Mouse (Mus musculus): ENCODE measurements around the gene Epha6. TPM values are rescaled to one million over a fixed set of nuclear protein-coding genes. Genes with fewer than 3 reads are reported as not detected.

Gene Epha6
- polyA plus RNA-seq (2012; rRNA removed) = not detected in 2 replicates

DNA sequence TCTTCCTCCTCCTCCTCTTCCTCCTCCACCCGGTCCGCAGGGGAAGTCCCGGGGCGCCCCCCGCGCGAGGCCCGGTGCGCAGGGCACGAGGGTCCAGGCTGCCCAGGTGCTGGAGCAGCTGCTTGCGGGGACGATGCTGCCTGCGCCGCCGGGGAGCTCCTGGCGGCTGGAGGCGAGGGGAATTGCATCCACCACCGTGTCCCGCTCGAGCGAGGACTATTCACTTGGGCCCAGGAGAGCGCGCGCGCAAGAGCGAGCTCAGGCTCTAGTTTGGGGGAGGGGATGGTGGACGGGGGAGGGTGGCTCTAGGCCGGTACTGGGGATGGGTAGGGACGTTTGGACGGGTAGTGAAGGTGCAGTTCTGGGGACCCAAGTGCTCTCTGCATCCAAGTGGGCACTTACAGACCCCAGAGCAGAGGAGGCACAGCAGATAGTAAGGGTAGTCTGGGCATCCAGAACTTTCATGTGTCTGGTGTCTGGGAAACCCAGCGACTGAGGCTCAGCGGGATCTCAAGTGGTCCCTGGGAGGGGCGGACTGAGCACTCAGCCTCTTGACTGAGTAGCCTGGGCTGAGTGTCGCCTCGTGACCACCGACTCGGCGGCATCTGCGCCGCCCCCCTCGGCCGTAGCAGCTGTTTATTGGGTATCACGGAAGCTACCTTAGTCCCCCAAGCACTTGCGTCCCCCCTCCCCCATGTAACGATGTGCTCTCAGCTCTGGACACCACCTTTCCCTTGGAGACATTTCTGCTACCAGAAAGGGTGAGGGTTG lies at the start of gene Epha6:
Gene Epha6, minus strand, starts transcription at position 471 of the 771 bp plus-strand sequence.
- DNase-seq (ENCODE audit: low read depth, low spot score) = no peak
- 5% methylated on average over 45 of the region's 45 CpGs for WGBS

- DNase-seq (ENCODE audit: low read depth, low spot score) = no peak
Measured at GRCm38 (mm10) chr16:60651716-60652115, 46.4 kb upstream of the Epha6 start.

- no peak for DNase-seq (ENCODE audit: low read depth, low spot score)
Measured at GRCm38 (mm10) chr16:60628091-60628490, 22.8 kb upstream of the Epha6 start.

- no peak for DNase-seq (ENCODE audit: low read depth, low spot score)
- WGBS = 4% methylated on average over 38 of the region's 38 CpGs
Measured at GRCm38 (mm10) chr16:60605832-60606583, 677 bp upstream of the Epha6 start.

- DNase-seq (ENCODE audit: low read depth, low spot score) = no peak
- WGBS = 8% methylated on average over 10 of the region's 10 CpGs
Measured at GRCm38 (mm10) chr16:60604613-60605012, 718 bp downstream of the Epha6 start.

DNA sequence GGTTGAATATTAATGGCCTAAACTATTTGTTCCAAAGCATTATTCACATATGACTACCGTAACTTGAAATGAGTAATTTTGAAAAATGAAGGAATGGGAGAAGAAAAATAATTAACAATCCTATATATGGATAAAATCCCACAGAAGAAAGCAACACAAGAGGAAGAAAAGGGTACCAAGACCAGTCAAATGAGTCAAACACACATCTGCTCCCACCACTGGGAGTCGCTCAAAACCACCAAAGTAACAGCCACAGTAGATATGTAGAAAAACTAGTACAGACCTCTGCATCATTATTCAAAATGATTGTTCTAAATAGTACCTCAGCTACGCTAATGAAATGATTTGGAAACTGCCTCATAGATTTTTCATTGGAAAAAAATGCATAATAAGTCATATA lies 20.0 kb downstream of the Epha6 start:
- DNase-seq (ENCODE audit: low read depth, low spot score) = no peak
- 73% methylated on average over 3 of the region's 3 CpGs for WGBS

DNA sequence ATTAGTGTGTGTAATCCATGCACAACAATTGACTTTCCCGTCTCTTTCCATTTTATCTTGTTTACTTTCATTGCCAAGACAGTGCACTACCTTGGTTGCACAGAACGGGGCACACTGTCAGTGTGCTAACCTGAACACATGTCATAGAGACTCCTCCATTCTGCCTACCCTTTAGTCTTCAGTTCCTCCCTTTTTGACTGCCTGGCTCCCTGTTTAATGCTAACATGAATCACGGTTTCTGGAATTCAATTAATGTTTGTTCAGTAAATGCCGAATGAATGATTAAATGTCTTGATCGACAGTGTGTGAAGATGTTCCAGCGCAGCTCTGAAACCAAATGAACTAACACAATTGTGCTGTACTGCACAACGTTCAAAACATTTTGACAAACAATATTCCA lies 20.6 kb downstream of the Epha6 start:
- 75% methylated on average over 7 of the region's 7 CpGs for WGBS
- no peak for DNase-seq (ENCODE audit: low read depth, low spot score)

- 61% methylated on average over 2 of the region's 2 CpGs for WGBS
- no peak for DNase-seq (ENCODE audit: low read depth, low spot score)
Measured at GRCm38 (mm10) chr16:60570546-60570945, 34.8 kb downstream of the Epha6 start.

DNA sequence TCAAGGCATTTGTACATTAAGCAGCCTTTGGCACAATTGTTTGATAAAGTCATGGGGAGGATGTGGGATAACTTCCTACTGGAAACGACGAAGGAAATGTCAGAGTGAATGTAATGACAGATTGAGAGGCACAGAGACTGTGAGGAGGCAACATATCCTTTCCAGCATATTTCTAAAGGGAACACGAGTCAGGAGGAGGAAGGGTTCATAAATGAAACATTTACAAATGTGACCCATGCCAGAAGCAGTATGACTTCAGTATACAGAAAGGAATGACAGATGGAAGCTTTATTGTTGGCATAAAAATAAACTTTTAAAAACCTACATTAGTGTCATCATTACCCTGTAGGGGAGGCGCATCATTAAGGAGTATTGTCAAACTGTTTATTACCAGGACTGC lies 60.9 kb downstream of the Epha6 start:
- 47% methylated on average over 4 of the region's 4 CpGs for WGBS
- DNase-seq (ENCODE audit: low read depth, low spot score) = no peak

DNA sequence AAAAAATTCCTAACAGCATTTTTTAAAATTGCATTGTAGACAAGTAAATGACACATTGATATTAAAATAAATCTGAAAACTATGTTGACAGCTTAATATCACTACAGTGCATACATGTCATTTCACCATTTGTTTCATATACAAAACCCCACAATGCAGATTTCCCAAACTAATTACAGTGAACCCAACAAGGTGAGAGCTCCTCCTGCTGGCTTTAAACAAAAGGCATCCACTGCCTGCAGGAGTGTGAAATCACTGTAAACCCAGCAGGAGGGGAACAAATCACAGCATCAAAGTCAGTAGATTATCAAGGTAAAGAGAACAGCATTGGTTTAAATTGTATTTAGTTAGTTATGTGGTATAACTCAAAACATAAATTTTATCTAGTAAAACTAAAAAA lies 67.1 kb downstream of the Epha6 start:
- no peak for DNase-seq (ENCODE audit: low read depth, low spot score)

- DNase-seq (ENCODE audit: low read depth, low spot score) = no peak
- 84% methylated on average over 3 of the region's 3 CpGs for WGBS
Measured at GRCm38 (mm10) chr16:60509707-60510106, 95.6 kb downstream of the Epha6 start.

GRCm38 (mm10) chr16:60499567-60499966 lies 105.8 kb downstream of the Epha6 start:
- no peak for DNase-seq (ENCODE audit: low read depth, low spot score)
- 93% methylated on average over 1 of the region's 1 CpGs for WGBS

DNA sequence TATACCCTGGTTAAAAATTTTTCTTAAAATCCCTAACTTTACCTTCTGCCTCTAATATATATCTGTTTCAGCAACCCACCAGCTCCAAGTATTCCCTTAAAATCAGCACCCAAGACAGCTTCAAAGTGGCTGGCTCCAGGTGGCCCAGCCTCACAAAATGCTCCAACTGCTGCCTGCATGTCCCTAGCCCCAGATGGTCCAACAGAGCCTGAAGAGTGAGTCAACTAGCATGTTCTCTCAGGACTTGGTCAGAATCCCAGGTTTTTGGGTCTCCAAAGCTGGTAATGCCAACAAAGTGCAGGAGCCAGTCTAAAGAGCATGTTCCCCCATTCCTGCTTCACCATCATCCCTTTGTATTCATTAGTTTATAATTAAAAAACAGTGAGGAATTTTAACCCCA lies 129.6 kb downstream of the Epha6 start:
- no peak for DNase-seq (ENCODE audit: low read depth, low spot score)

DNA sequence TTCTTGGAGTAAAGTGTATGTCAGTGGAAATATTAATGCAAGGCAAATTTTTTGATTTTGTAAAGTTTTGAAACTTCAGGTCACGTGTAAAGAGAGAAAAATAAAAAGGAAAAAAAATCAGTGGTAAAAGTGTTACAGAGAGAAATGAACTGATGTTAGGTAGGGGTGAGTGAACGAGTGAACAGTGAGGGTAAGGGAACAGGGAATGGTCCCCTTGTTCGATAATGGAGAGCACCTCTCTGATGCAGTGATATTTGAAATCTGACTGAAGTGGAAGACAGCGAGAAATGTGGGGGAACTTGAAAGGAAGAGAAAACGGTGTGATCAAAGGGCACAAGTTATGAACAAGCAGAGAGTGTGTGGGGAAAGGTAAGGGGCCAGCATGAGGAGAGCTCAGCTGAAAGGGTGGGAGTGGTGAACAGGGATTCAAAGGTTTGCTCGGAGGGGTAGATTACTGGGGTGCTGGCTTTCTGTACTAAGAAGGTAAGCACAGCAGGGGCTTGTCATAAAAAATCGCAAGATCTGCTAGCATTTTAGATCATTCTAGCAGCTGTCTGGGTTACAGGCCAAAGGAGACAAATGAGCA lies 137.0 kb downstream of the Epha6 start:
- DNase-seq (ENCODE audit: low read depth, low spot score) = no peak
- WGBS = 65% methylated on average over 7 of the region's 7 CpGs

DNA sequence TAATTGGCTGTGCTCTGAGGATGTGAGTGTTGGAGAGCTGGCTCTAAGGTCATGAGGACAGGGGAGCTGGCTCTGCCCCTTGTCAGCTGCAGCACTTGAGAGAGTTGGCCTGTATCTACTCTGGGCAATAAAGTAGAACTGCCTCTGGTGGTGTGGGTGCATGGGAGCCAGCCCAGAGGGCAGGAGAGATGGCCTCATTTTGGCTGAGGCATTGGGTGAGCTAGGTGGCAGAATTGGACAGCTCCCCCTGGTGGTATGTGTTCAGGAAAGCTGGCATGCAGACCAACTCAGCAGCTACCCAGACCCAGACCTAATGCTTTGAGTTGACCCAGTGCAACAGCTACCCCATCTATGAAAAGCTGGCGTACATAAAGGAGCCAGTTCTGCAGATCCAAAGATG lies 170.0 kb downstream of the Epha6 start:
- WGBS = 80% methylated on average over 1 of the region's 1 CpGs
- DNase-seq (ENCODE audit: low read depth, low spot score) = no peak

DNA sequence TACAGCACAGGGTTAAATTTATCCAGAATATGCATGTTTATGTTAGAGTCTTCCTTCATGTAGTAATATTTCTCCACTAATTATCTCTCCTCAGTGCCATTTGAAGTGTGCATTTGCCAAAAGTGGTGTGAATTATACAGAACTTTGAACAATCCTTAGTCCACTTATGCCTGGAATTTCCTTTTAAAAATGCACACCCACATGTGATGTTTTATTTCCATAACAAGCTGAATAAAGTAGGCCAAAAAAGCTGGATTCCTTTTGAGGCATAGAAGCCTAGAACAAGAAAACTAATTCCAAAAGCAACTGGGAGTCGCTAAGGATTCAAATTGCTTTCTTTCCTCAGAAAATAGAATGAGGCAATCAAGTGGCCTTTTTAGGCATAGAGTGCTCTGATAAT lies 171.1 kb downstream of the Epha6 start:
- 80% methylated on average over 1 of the region's 1 CpGs for WGBS
- DNase-seq (ENCODE audit: low read depth, low spot score) = no peak

GRCm38 (mm10) chr16:60395306-60395705 lies 210.0 kb downstream of the Epha6 start:
- WGBS = 45% methylated on average over 3 of the region's 3 CpGs
- no peak for DNase-seq (ENCODE audit: low read depth, low spot score)

DNA sequence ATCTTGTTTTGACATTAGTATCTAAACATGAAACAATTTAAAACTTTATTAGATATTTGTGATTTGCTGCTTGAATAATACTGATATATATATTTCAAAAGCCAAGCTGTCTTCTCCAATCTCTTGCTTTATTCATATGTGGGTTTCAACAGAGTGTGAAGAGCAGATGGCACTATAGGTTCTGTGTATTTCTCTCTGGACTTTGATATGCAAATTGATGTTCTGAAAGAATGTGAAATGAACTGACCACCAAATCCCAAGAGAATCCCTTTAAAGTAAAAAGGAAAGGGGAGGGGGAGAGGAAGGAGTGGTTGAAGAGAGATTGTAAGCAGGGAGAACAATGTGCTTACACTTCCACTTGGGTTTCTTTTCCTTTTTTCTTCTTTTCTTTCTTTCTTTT lies 212.4 kb downstream of the Epha6 start:
- no peak for DNase-seq (ENCODE audit: low read depth, low spot score)

DNA sequence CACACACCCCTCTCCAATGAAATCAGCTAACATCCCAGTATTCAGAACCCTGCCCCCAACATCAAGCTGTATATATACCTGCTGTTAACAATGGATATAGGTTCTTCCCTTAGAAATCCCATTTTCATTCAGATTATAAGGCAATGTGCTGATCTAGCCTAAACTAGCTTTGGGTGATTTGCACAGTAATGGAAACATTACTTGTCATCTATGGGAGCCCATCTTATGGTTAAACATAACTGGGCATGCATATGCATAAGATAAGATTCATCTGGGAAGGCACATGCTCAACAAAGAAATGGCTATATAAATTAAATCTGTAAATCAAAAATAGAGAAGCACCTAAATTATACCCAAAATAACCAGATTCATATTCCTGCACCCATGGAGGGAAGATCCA lies 230.2 kb downstream of the Epha6 start:
- no peak for DNase-seq (ENCODE audit: low read depth, low spot score)

DNA sequence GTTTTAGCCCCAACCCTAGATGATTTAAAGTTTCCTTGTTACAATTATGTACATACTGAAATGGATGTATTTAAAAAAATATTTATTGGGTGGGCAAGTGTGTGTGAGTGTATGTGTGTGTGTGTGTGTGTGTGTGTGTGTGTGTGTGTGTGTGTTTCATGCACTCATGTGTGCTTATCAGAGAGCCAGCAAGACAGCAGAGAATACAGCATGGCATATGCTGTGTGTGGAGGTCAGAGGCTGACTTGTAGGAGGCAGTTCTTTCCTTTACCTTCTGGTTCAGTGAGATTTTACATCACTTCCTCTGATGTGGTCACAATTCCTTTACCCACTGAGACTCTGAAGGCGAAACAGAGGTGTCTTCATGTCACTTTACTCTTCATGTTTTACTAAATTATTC lies 321.4 kb downstream of the Epha6 start:
- DNase-seq (ENCODE audit: low read depth, low spot score) = no peak
- WGBS = 66% methylated on average over 1 of the region's 1 CpGs

GRCm38 (mm10) chr16:60274109-60274508 lies 331.2 kb downstream of the Epha6 start:
- no peak for DNase-seq (ENCODE audit: low read depth, low spot score)
- 83% methylated on average over 2 of the region's 2 CpGs for WGBS
